Mouse (Mus musculus) neural tube, embryonic 14.5 days (tissue): Measurements from ENCODE around the gene Foxq1. TPM values are rescaled to one million over a fixed set of nuclear protein-coding genes. Genes with fewer than 3 reads are reported as not detected.

ENCODE experiments used
- ATAC-seq: fragments of 200-750 bp; cut with Nextera tagmentation; 2 replicates; pipeline ENCODE4 v1.8.0; 2017; ENCODE audit warnings: low read depth, mild to moderate bottlenecking, moderate TSS enrichment, moderate library complexity
- H3K27ac ChIP-seq: fragments of 300-500 bp; sonication (generic); 2 replicates; pipeline ENCODE4 v1.5.1; 2014; ENCODE audit warnings: low read depth, mild to moderate bottlenecking, control low read depth, low read length, moderate library complexity, mixed read lengths
- H3K27me3 ChIP-seq: fragments of 300-500 bp; sonication (generic); 2 replicates; pipeline ENCODE4 v1.6.1; 2014; ENCODE audit warnings: low read length; ENCODE audit not compliant: control insufficient read depth, insufficient read depth
- H3K36me3 ChIP-seq: fragments of 300-500 bp; sonication (generic); 2 replicates; pipeline ENCODE4 v1.6.1; 2014; ENCODE audit warnings: low read length, mixed read lengths; ENCODE audit not compliant: control insufficient read depth, insufficient read depth
- H3K4me1 ChIP-seq: fragments of 300-500 bp; sonication (generic); 2 replicates; pipeline ENCODE4 v1.6.1; 2014; ENCODE audit warnings: low read length; ENCODE audit not compliant: control insufficient read depth, insufficient read depth
- H3K4me2 ChIP-seq: fragments of 300-500 bp; sonication (generic); 2 replicates; pipeline ENCODE4 v1.6.1; 2014; ENCODE audit warnings: mild to moderate bottlenecking, low read depth, low read length, control low read depth
- H3K4me3 ChIP-seq: fragments of 300-500 bp; sonication (generic); 2 replicates; pipeline ENCODE4 v1.5.1; 2014; ENCODE audit warnings: low read depth, low read length, control low read depth, mixed read lengths
- H3K9ac ChIP-seq: fragments of 300-500 bp; sonication (generic); replicated peaks from 2 replicates; pipeline ENCODE4 v1.6.1; 2014; ENCODE audit warnings: low read depth, mild to moderate bottlenecking, control low read depth, low read length, mixed read lengths
- H3K9me3 ChIP-seq: fragments of 300-500 bp; sonication (generic); 2 replicates; pipeline ENCODE4 v1.6.1; 2016; ENCODE audit warnings: low read length; ENCODE audit not compliant: control insufficient read depth
- WGBS: fragments of 180-500 bp; shearing (Covaris S2); extraction: QIAGEN DNeasy Blood & Tissue Kit; methylation state at CpG from one replicate; pipeline ENCODE4 v1.1.7; 2014; 5-methylcytosine and 5-hydroxymethylcytosine counted together
- polyA plus RNA-seq: library from polyadenylated mRNA; unstranded; fragments of >200 nt; fragmentation: Nextera tagmentation; extraction: Ambion mirVana; gene quantifications from 2 replicates; pipeline ENCODE4 v1.2.1, GENCODE M21; 2014

Gene Foxq1
- 1.5 and 2.2 TPM in 2 replicates for polyA plus RNA-seq

DNA sequence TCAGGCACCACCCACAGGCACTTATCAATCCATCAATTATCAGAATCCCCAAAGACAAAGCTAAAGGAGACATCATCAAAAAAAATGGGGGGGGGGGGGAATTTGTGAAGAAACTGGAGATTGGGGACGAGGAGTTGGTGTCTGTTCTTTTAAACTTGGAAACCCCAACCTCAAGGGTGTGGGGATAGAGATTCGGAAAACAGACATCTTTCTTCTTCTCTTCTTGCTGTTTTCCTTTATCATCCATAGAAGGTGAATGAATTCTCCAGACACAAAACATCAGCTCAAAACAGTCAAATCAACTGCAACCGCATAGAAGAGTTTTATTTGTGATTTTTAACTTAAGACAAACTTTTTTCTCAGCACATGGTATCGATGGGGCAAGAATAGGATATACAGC is at the start of gene Foxq1:
Gene Foxq1 (plus strand): TSS at position 301 of the 400 bp plus-strand sequence.
- WGBS, result 81% methylated on average over 4 of the region's 4 CpGs
- no peak within 1 kb of the TSS for H3K4me2 ChIP-seq
- no peak within 1 kb of the TSS for H3K9ac ChIP-seq
- H3K4me1 ChIP-seq, result peaks cover 22% of the 10 kb centered on the region; the same call in 1 of the 2 replicates
- H3K9me3 ChIP-seq, result no peaks in the 10 kb centered on the region
- H3K27ac ChIP-seq, result no peak within 1 kb of the TSS
- no peak within 1 kb of the TSS for H3K4me3 ChIP-seq
- ATAC-seq, result no peak
- H3K36me3 ChIP-seq, result no peaks in the 10 kb centered on the region
- peaks cover 56% of the 10 kb centered on the region for H3K27me3 ChIP-seq

DNA sequence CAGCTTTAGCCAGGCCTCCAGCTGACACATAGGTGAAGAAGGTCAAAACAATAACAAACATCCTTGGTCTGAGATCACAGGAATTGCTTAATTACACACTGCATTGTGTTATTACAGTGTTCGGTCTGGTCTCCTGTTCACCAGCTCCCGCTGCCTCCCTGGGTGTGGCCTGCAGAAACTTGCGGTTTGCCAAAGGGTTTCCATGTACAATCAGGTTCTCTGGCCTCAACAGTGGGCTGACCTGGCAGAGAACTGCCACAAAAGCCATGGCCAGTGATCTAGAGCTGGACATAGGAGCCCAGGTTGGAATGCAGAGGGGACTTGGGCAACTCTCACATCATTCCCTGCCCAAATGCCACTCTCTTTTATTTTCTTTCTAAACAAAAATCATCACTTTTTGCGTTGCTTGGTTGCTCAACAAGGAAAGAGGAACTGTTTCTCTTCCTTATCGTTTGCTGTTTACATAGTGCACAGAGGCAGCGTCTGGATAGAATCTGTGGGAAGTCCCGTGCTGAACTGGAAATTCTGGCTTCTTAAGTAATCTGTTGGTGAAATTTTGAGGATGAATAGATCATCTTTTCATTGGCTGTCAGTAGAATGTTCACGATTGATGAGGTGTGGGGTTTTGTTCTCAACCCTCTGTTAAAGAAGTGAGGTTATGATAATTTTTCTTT is 49.3 kb upstream of the Foxq1 start:
- ATAC-seq, result no peak
- H3K27ac ChIP-seq, result no peak overlapping the region
- H3K36me3 ChIP-seq, result no peaks in the 10 kb centered on the region
- whole genome bisulfite sequencing, result 86% methylated on average over 8 of the region's 8 CpGs
- H3K4me2 ChIP-seq, result no peak overlapping the region
- no peaks in the 10 kb centered on the region for H3K27me3 ChIP-seq
- H3K4me3 ChIP-seq, result no peak overlapping the region
- H3K9me3 ChIP-seq, result no peaks in the 10 kb centered on the region
- no peak overlapping the region for H3K9ac ChIP-seq
- H3K4me1 ChIP-seq, result no peaks in the 10 kb centered on the region

DNA sequence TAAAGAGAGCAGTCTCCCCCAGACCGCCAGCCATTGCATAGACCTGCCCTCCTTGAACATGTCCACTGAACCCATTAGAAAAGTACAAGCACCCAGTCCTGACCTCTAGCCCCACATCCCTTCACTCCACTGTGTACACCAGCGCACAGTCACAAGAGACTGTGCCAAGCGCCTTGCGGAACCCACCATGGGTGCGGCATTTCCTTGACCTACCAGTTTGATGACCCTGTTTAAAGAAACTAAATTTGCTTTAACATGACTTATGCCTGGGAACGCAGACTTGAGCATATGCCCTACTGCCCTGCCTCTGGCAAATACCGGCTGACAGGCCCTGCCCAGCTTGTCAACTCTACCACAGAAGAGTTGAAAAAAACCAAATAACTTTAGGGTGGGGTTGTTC is 40.7 kb upstream of the Foxq1 start:
- H3K9me3 ChIP-seq, result no peaks in the 10 kb centered on the region
- H3K4me3 ChIP-seq, result no peak overlapping the region
- no peaks in the 10 kb centered on the region for H3K4me1 ChIP-seq
- H3K9ac ChIP-seq, result no peak overlapping the region
- no peak for ATAC-seq
- 95% methylated on average over 7 of the region's 7 CpGs for WGBS
- H3K4me2 ChIP-seq, result no peak overlapping the region
- H3K27me3 ChIP-seq, result no peaks in the 10 kb centered on the region
- no peaks in the 10 kb centered on the region for H3K36me3 ChIP-seq
- H3K27ac ChIP-seq, result no peak overlapping the region

DNA sequence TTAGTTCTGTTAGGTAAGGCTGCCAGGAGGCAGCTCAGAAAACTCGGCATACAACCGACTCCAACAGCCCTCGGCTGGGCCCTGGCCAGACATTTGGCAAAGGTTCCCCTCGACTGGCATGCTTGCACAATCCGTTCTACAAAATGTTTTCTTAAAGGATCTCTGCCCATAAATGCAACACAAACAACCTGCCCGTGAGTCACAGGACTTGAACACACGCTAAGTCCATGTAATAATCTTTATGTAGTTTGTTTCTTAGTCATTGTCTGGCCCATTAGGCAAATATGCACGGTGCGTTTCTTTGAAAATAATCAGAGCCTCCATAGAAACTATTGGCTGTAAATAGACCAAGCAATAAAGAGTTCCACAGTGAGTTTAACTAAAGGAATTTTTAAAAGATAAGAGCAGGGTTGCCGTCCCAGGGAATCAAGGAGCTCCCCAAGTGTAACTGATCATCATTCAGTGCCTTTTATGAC is 37.5 kb upstream of the Foxq1 start:
- Histone ChIP-seq H3K36me3 (no peaks in the 10 kb centered on the region), H3K9ac (no peak overlapping the region), H3K4me3 (no peak overlapping the region), H3K4me1 (no peaks in the 10 kb centered on the region), H3K27ac (no peak overlapping the region), H3K27me3 (no peaks in the 10 kb centered on the region), H3K4me2 (no peak overlapping the region), H3K9me3 (no peaks in the 10 kb centered on the region)
- ATAC-seq, result no peak
- WGBS, result 53% methylated on average over 10 of the region's 10 CpGs

DNA sequence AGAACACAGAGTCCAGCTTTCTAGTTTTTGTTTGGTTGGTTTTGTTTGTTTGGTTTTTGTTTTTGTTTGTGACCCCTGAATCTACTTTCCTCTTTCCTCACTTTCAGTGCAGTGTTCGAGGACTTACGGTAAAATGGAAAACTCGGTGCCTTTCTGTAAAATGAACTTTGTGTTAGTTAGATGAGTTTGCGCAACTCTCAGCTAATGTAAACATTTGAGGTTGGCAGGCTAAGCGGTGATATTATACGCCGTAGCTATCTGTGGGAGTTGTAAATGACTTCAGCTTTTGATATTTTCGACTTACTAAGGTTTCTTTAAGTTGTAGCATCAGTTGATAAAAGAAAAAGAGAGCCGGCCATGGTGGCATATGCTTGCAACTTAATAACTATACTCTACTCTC is 37.0 kb upstream of the Foxq1 start:
- no peak overlapping the region for H3K4me3 ChIP-seq
- WGBS, result 88% methylated on average over 9 of the region's 9 CpGs
- no peaks in the 10 kb centered on the region for H3K36me3 ChIP-seq
- H3K9me3 ChIP-seq, result no peaks in the 10 kb centered on the region
- no peak overlapping the region for H3K9ac ChIP-seq
- H3K27ac ChIP-seq, result no peak overlapping the region
- no peaks in the 10 kb centered on the region for H3K4me1 ChIP-seq
- H3K4me2 ChIP-seq, result no peak overlapping the region
- no peak for ATAC-seq
- H3K27me3 ChIP-seq, result no peaks in the 10 kb centered on the region

DNA sequence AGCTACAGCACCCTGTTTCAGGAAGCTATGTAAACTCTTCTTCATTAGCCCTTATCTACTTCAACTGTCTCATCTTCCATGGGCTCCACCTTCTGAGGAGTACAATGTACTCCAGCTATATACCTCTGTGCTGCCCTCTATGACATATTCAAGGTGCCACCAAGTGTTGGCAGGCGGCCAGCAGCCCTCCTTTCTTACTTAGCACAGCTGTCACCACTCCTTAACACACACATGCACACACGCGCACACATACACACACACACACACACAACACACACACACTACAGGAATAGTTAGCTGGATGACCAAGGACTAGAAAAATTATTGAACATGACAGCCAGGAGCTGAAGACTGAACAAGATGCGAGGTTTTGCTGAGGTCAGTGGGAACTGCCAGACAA is 31.0 kb upstream of the Foxq1 start:
- H3K27ac ChIP-seq, result no peak overlapping the region
- WGBS, result 92% methylated on average over 4 of the region's 4 CpGs
- H3K36me3 ChIP-seq, result no peaks in the 10 kb centered on the region
- no peaks in the 10 kb centered on the region for H3K9me3 ChIP-seq
- no peak overlapping the region for H3K9ac ChIP-seq
- no peak overlapping the region for H3K4me2 ChIP-seq
- ATAC-seq, result no peak
- no peaks in the 10 kb centered on the region for H3K4me1 ChIP-seq
- H3K27me3 ChIP-seq, result no peaks in the 10 kb centered on the region
- H3K4me3 ChIP-seq, result no peak overlapping the region

DNA sequence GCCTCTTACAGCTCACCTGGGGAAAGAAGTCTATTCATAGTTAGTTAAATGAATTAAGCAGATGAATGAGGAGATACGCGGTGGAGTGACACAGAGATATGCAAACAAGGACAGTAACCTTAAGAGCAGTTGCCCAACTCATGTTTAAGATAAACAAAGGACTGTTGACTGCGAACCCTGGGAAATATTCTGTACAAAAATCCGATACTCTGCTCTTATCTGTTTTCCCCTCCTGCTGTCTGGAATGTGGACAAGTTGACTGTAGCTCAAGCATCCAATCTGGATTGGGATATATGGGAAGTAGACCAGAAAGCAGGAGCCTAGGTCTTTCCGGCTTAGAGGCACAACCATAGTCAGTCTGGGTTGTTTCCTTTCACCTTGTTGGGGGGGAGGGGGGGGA is 24.7 kb upstream of the Foxq1 start:
- H3K9me3 ChIP-seq, result no peaks in the 10 kb centered on the region
- H3K27ac ChIP-seq, result no peak overlapping the region
- ATAC-seq, result no peak
- no peak overlapping the region for H3K9ac ChIP-seq
- WGBS, result 79% methylated on average over 5 of the region's 5 CpGs
- H3K36me3 ChIP-seq, result no peaks in the 10 kb centered on the region
- H3K4me3 ChIP-seq, result no peak overlapping the region
- H3K27me3 ChIP-seq, result no peaks in the 10 kb centered on the region
- no peaks in the 10 kb centered on the region for H3K4me1 ChIP-seq
- no peak overlapping the region for H3K4me2 ChIP-seq

DNA sequence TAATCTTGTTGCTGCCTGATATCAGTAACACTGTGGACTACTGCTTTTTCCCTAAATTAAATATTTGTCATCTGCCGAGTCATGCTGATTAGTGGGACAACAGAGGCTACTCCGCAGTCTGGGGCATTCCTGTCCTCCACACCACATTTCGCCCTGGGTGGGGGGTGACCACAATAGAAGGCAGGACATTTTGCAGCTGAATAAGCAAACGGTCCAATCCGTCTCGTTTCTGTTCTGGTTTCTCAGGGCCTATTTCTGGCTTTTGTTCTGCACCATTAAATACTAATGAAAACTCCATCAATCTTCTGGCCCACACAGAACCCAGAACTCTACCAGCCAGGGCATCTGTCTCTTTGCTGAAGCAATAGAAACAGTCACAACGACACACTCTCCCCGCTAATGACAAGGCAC is 24.3 kb upstream of the Foxq1 start:
- Histone ChIP-seq H3K4me3 (no peak overlapping the region), H3K27me3 (no peaks in the 10 kb centered on the region), H3K36me3 (no peaks in the 10 kb centered on the region), H3K9me3 (no peaks in the 10 kb centered on the region), H3K4me1 (no peaks in the 10 kb centered on the region), H3K4me2 (no peak overlapping the region), H3K9ac (no peak overlapping the region), H3K27ac (no peak overlapping the region)
- WGBS, result under 1% methylated on average over 8 of the region's 8 CpGs
- ATAC-seq, result peak; percentile 66; the same call in 1 of the 2 replicates

DNA sequence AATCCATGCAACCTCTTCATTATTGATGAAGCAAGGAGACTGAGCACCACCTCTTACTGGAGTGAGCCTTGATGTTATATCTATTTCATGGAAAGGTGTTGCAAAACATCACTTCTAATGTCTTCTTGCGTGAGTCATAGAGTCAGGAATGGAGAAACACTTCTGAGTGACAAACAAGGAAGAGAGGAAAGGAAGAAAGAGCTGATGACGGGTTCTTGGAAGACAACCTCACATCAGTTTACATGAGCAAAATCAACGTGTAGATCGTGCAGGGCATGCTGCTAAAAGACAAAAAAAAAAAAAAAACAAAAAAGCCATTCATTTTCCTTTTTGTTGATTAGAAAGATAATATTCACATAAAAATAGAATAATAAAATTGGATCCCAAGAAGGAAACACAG is 21.2 kb upstream of the Foxq1 start:
- Histone ChIP-seq H3K9ac (no peak overlapping the region), H3K4me2 (no peak overlapping the region), H3K9me3 (no peaks in the 10 kb centered on the region), H3K4me3 (no peak overlapping the region), H3K27me3 (no peaks in the 10 kb centered on the region), H3K27ac (no peak overlapping the region), H3K36me3 (no peaks in the 10 kb centered on the region), H3K4me1 (no peaks in the 10 kb centered on the region)
- ATAC-seq, result no peak
- 95% methylated on average over 4 of the region's 4 CpGs for WGBS
